Mouse (Mus musculus) lung, postnatal 10 days (tissue): ENCODE measurements around the gene Mlkl.
"Not testable (repeated sequence)": the region's sequence is repeated elsewhere in the genome, so short reads cannot be mapped to it uniquely, and the experiment has no call there.

Source experiments
- DNase-seq: peaks from one replicate; pipeline ENCODE4 v3.0.0; 2021

Gene Mlkl

GRCm38 (mm10) chr8:111337890-111338347 is at the start of gene Mlkl:
Gene Mlkl, minus strand, starts transcription at chr8:111338177.
- DNase-seq: peak; percentile 71

- peak; percentile 56 for DNase-seq
Measured at GRCm38 (mm10) chr8:111385915-111386314, 47.9 kb upstream of the Mlkl start.

- DNase-seq: no peak
Measured at GRCm38 (mm10) chr8:111384628-111385027, 46.7 kb upstream of the Mlkl start.

- no peak for DNase-seq
Measured at GRCm38 (mm10) chr8:111375192-111375591, 37.2 kb upstream of the Mlkl start.

- DNase-seq: no peak
Measured at GRCm38 (mm10) chr8:111369711-111370110, 31.7 kb upstream of the Mlkl start.

GRCm38 (mm10) chr8:111367350-111367749 is 29.4 kb upstream of the Mlkl start:
- DNase-seq: no peak

GRCm38 (mm10) chr8:111366610-111367234 is 28.7 kb upstream of the Mlkl start:
- DNase-seq: no peak

- no peak for DNase-seq
Measured at GRCm38 (mm10) chr8:111363489-111363888, 25.5 kb upstream of the Mlkl start.

- DNase-seq: peak; percentile 5
Measured at GRCm38 (mm10) chr8:111360579-111361209, 22.7 kb upstream of the Mlkl start.

- DNase-seq: no peak
Measured at GRCm38 (mm10) chr8:111359936-111360335, 22.0 kb upstream of the Mlkl start.

GRCm38 (mm10) chr8:111358905-111359304 is 20.9 kb upstream of the Mlkl start:
- no peak for DNase-seq

- DNase-seq: no peak
Measured at GRCm38 (mm10) chr8:111357433-111357832, 19.5 kb upstream of the Mlkl start.

- no peak for DNase-seq
Measured at GRCm38 (mm10) chr8:111353497-111353896, 15.5 kb upstream of the Mlkl start.

- no peak for DNase-seq
Measured at GRCm38 (mm10) chr8:111352289-111352688, 14.3 kb upstream of the Mlkl start.

- DNase-seq: no peak
Measured at GRCm38 (mm10) chr8:111350577-111350976, 12.6 kb upstream of the Mlkl start.

- peak; percentile 90 for DNase-seq
Measured at GRCm38 (mm10) chr8:111343225-111343624, 5.2 kb upstream of the Mlkl start.

GRCm38 (mm10) chr8:111340186-111340585 is 2.2 kb upstream of the Mlkl start:
- no peak for DNase-seq

GRCm38 (mm10) chr8:111338370-111339208 is 612 bp upstream of the Mlkl start:
- DNase-seq: no peak

- peak; percentile 27 for DNase-seq
Measured at GRCm38 (mm10) chr8:111337311-111337889, 577 bp downstream of the Mlkl start.

- no peak for DNase-seq
Measured at GRCm38 (mm10) chr8:111336692-111337091, 1.3 kb downstream of the Mlkl start.

GRCm38 (mm10) chr8:111325222-111325790 is 12.7 kb downstream of the Mlkl start:
- DNase-seq: no peak

GRCm38 (mm10) chr8:111314729-111315128 is 23.2 kb downstream of the Mlkl start:
- no peak for DNase-seq

GRCm38 (mm10) chr8:111313961-111314360 is 24.0 kb downstream of the Mlkl start:
- not testable (repeated sequence) for DNase-seq
